Mouse (Mus musculus): ENCODE data around the gene Dpf1. TPM values are rescaled to one million over a fixed set of nuclear protein-coding genes. Genes with fewer than 3 reads are reported as not detected.
A peak's percentile ranks its signal among the peaks of the same experiment; 100 is the strongest.

Dpf1 gene
- polyA plus RNA-seq, 1 experiment from 2014 or later = 5.5 TPM

DNA sequence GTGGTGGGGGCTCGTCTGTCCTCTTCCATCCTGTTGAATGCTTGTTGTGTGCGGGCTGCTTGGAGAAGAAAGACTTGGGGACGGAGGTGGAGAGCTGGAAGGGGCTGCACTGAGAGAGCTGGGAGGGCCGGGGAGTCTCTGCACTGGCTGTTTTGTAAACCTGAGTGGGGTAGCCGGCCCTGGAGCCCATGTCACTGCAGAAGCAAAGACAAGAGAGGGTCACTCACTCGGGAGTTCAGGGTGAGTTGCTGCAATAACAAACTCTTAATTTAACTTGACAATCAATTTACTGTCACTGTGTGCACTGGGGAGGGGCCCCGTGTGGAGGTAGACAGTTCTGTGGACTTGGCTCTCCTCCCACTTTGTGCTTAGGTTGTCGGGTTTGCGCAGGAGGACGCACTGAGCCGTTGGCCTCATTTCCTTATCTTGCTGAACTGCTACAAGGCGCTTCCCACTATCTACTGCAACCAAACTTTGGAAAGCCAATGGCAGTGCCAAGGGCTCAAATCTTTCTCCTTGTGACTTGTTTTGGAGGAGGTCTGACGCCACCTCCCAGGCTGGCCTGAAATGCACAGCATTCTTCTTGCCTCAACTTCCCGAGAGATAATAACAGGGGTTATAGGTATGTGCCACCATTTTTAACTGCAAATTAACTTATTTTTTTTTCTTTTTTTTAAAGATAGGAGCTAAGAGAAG is 35.4 kb downstream of the Dpf1 start:
- Histone ChIP-seq H3K4me3 (ENCODE audit: low read length) (no peak overlapping the region), H3K9me3 (ENCODE audit: control insufficient read depth, low read length) (no peaks in the 10 kb centered on the region), H3K27me3 (ENCODE audit: control insufficient read depth, insufficient read depth, low read length) (peaks cover 14% of the 10 kb centered on the region; the same call in 1 of the 2 replicates), H3K9ac (ENCODE audit: low read depth, low read length) (no peak overlapping the region), H3K36me3 (ENCODE audit: control insufficient read depth, insufficient read depth, low read length) (no peaks in the 10 kb centered on the region; the same call in 1 of the 2 replicates), H3K27ac (ENCODE audit: low read depth, low read length) (no peak overlapping the region), H3K4me2 (replicated peaks; ENCODE audit: low read depth, low read length) (no peak overlapping the region), H3K4me1 (ENCODE audit: control insufficient read depth, insufficient read depth, low read length) (0 out of 2 replicates have a peak, but pooled peaks cover 3% of the 10 kb centered on the region)
- WGBS = 25% methylated on average over 14 of the region's 14 CpGs
- ATAC-seq (ENCODE audit: low FRiP score, low TSS enrichment) = peak; percentile 67

DNA sequence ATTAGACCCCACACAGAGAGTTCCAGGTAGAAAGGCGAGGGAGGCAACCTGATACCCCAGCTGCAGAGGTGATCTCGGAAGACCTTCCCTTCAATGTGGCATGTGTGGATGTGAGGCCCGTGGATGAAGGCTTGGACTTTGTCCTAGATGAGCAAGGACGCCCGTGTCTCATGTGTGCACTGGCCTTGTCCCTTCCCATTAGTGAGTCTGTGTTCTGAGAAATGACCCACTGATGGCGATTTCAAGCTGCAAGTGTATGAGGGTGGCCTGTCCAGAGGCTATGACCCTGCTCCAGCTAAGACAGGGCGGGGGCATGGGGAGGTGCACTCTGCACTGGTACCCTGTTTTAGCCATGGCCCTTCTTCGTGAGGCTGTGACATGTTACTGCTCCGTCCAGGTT is 36.5 kb downstream of the Dpf1 start:
- H3K4me1 ChIP-seq (ENCODE audit: control insufficient read depth, insufficient read depth, low read length) = 0 out of 2 replicates have a peak, but pooled peaks cover 3% of the 10 kb centered on the region
- H3K36me3 ChIP-seq (ENCODE audit: control insufficient read depth, insufficient read depth, low read length) = no peaks in the 10 kb centered on the region; the same call in 1 of the 2 replicates
- WGBS = 60% methylated on average over 9 of the region's 9 CpGs
- H3K9ac ChIP-seq (ENCODE audit: low read depth, low read length) = no peak overlapping the region
- no peaks in the 10 kb centered on the region for H3K9me3 ChIP-seq (ENCODE audit: control insufficient read depth, low read length)
- peaks cover 14% of the 10 kb centered on the region; the same call in 1 of the 2 replicates for H3K27me3 ChIP-seq (ENCODE audit: control insufficient read depth, insufficient read depth, low read length)
- no peak overlapping the region for H3K27ac ChIP-seq (ENCODE audit: low read depth, low read length)
- H3K4me2 ChIP-seq (replicated peaks; ENCODE audit: low read depth, low read length) = no peak overlapping the region
- no peak for ATAC-seq (ENCODE audit: low FRiP score, low TSS enrichment)
- H3K4me3 ChIP-seq (ENCODE audit: low read length) = no peak overlapping the region

DNA sequence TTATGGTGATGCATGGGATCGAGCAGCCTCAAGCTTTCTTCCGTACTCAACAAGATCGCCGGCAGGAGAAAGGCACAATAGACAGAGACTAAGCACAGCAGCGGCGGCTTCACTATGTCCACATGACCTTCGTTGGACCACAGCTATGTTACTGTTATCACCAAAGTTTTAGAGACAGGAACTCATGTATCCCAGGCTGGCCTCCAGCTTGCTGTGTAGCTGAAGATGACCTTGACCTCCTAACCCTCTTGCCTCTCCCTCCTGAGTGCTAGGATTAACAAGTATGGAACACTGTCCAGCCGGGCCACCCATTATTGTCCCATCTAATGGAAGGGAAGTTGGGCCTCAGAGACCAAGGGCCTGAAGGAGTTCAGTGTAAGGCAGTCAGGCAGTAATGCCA is 37.1 kb downstream of the Dpf1 start:
- Histone ChIP-seq H3K27me3 (ENCODE audit: control insufficient read depth, insufficient read depth, low read length) (peaks cover 14% of the 10 kb centered on the region; the same call in 1 of the 2 replicates), H3K9me3 (ENCODE audit: control insufficient read depth, low read length) (no peaks in the 10 kb centered on the region), H3K4me1 (ENCODE audit: control insufficient read depth, insufficient read depth, low read length) (0 out of 2 replicates have a peak, but pooled peaks cover 3% of the 10 kb centered on the region), H3K36me3 (ENCODE audit: control insufficient read depth, insufficient read depth, low read length) (no peaks in the 10 kb centered on the region; the same call in 1 of the 2 replicates), H3K27ac (ENCODE audit: low read depth, low read length) (no peak overlapping the region), H3K4me3 (ENCODE audit: low read length) (no peak overlapping the region), H3K9ac (ENCODE audit: low read depth, low read length) (no peak overlapping the region), H3K4me2 (replicated peaks; ENCODE audit: low read depth, low read length) (no peak overlapping the region)
- ATAC-seq (ENCODE audit: low FRiP score, low TSS enrichment) = no peak
- WGBS = 94% methylated on average over 8 of the region's 8 CpGs

DNA sequence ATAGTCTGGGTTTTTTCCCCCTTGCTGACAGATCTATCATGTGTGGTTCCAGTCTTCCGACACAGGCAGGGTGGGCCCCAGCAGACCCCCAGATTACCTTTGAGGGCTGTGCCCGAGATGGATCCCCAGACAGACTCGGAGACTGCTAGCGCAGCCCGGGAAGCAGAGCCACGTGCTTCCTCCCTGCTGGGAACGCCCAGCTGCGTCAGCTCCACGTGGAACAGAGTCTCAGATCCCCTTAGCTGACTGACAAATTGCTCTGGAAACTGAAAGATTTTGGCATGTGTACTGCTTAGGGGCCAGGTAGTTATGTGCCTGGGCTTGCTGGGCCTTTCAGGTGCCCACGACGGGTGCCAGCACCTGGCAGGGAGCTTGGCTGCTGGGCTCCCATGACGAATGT is 38.0 kb downstream of the Dpf1 start:
- H3K9me3 ChIP-seq (ENCODE audit: control insufficient read depth, low read length) = no peaks in the 10 kb centered on the region
- no peak for ATAC-seq (ENCODE audit: low FRiP score, low TSS enrichment)
- no peak overlapping the region for H3K9ac ChIP-seq (ENCODE audit: low read depth, low read length)
- H3K27me3 ChIP-seq (ENCODE audit: control insufficient read depth, insufficient read depth, low read length) = peaks cover 14% of the 10 kb centered on the region; the same call in 1 of the 2 replicates
- no peak overlapping the region for H3K4me3 ChIP-seq (ENCODE audit: low read length)
- 74% methylated on average over 12 of the region's 12 CpGs for WGBS
- H3K4me1 ChIP-seq (ENCODE audit: control insufficient read depth, insufficient read depth, low read length) = 0 out of 2 replicates have a peak, but pooled peaks cover 3% of the 10 kb centered on the region
- H3K36me3 ChIP-seq (ENCODE audit: control insufficient read depth, insufficient read depth, low read length) = no peaks in the 10 kb centered on the region; the same call in 1 of the 2 replicates
- H3K4me2 ChIP-seq (replicated peaks; ENCODE audit: low read depth, low read length) = no peak overlapping the region
- H3K27ac ChIP-seq (ENCODE audit: low read depth, low read length) = no peak overlapping the region

DNA sequence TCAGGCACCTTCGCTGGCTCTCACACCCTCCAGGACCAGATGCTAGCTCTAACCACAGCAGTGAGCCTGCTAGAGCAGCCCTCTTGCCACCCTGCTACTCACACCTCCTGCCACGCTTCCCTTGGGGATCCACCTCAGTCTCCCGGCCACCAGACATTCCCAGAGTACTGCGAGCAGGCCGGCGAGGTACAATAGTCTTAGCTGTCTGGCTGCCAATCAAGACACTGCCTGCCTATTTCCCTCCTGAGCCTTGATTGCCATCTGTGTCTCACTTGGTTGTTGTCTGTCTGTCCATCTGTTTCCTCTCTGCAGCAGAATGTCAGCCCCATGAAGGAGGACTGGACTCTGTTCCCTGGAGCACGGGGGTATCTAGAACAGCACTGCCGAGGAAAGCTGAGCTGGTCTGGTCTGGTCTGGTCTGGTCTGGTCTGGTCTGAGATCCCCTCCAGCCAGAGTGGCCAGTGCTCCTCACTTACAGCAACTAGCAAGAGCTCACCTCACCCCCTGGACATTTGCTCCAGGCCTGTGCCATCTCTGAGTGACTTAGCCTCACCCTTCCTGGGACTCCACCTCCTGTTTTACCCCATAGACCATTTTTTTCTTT is 38.8 kb downstream of the Dpf1 start:
- Histone ChIP-seq H3K27ac (ENCODE audit: low read depth, low read length) (no peak overlapping the region), H3K9ac (ENCODE audit: low read depth, low read length) (no peak overlapping the region), H3K4me1 (ENCODE audit: control insufficient read depth, insufficient read depth, low read length) (0 out of 2 replicates have a peak, but pooled peaks cover 3% of the 10 kb centered on the region), H3K27me3 (ENCODE audit: control insufficient read depth, insufficient read depth, low read length) (peaks cover 8% of the 10 kb centered on the region; the same call in 1 of the 2 replicates), H3K9me3 (ENCODE audit: control insufficient read depth, low read length) (no peaks in the 10 kb centered on the region), H3K4me2 (replicated peaks; ENCODE audit: low read depth, low read length) (no peak overlapping the region), H3K36me3 (ENCODE audit: control insufficient read depth, insufficient read depth, low read length) (peaks cover 5% of the 10 kb centered on the region; the same call in 1 of the 2 replicates), H3K4me3 (ENCODE audit: low read length) (no peak overlapping the region)
- no peak for ATAC-seq (ENCODE audit: low FRiP score, low TSS enrichment)
- WGBS = 74% methylated on average over 8 of the region's 8 CpGs

DNA sequence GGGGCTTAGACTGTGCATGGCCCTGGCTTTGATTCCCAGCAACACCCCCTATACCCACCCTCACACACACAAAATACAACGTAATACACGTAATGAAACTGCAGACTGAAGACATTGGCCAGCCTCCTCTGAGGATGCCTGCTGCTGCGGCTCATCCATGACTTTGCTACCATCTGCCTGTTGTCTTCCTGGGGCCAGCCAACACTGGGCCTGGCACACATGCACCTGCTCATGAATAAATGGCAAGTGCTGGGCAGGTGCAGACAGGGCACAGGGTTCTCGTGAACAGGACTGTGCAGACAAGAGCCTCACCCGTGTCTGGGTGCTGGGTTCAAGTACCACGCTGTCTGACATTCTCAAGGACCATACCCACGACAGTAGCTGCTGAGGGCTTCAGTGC is 40.0 kb downstream of the Dpf1 start:
- Histone ChIP-seq H3K9ac (ENCODE audit: low read depth, low read length) (no peak overlapping the region), H3K27ac (ENCODE audit: low read depth, low read length) (no peak overlapping the region), H3K36me3 (ENCODE audit: control insufficient read depth, insufficient read depth, low read length) (peaks cover 17% of the 10 kb centered on the region; the same call in 1 of the 2 replicates), H3K4me2 (replicated peaks; ENCODE audit: low read depth, low read length) (no peak overlapping the region), H3K4me3 (ENCODE audit: low read length) (no peak overlapping the region), H3K9me3 (ENCODE audit: control insufficient read depth, low read length) (no peaks in the 10 kb centered on the region), H3K27me3 (ENCODE audit: control insufficient read depth, insufficient read depth, low read length) (peaks cover 8% of the 10 kb centered on the region; the same call in 1 of the 2 replicates), H3K4me1 (ENCODE audit: control insufficient read depth, insufficient read depth, low read length) (0 out of 2 replicates have a peak, but pooled peaks cover 3% of the 10 kb centered on the region)
- WGBS = 93% methylated on average over 7 of the region's 7 CpGs
- no peak for ATAC-seq (ENCODE audit: low FRiP score, low TSS enrichment)

DNA sequence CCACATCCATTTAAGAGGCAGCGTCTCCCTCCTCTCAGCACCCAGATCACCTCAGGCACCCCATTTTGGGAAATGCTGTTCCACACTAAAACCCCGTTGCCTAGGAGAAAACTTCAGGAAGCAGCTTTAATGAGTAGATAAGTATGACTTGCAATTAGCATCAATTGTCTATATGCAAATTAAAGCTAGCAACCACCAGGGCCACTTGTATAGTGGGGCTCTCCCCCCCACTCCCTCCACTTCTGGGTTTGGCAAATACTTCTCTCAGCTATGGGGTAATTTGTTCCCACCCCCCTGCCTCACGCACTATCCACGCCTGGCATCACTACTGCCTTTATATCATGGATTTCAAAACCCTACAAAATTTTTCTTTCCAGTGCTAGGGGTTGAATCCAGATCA is 41.8 kb downstream of the Dpf1 start:
- H3K36me3 ChIP-seq (ENCODE audit: control insufficient read depth, insufficient read depth, low read length) = peaks cover 25% of the 10 kb centered on the region; the same call in 1 of the 2 replicates
- WGBS = 92% methylated on average over 4 of the region's 4 CpGs
- H3K27ac ChIP-seq (ENCODE audit: low read depth, low read length) = no peak overlapping the region
- no peaks in the 10 kb centered on the region for H3K9me3 ChIP-seq (ENCODE audit: control insufficient read depth, low read length)
- H3K9ac ChIP-seq (ENCODE audit: low read depth, low read length) = no peak overlapping the region
- no peak overlapping the region for H3K4me3 ChIP-seq (ENCODE audit: low read length)
- H3K27me3 ChIP-seq (ENCODE audit: control insufficient read depth, insufficient read depth, low read length) = peaks cover 4% of the 10 kb centered on the region; the same call in 1 of the 2 replicates
- no peak for ATAC-seq (ENCODE audit: low FRiP score, low TSS enrichment)
- H3K4me1 ChIP-seq (ENCODE audit: control insufficient read depth, insufficient read depth, low read length) = no peaks in the 10 kb centered on the region
- no peak overlapping the region for H3K4me2 ChIP-seq (replicated peaks; ENCODE audit: low read depth, low read length)

DNA sequence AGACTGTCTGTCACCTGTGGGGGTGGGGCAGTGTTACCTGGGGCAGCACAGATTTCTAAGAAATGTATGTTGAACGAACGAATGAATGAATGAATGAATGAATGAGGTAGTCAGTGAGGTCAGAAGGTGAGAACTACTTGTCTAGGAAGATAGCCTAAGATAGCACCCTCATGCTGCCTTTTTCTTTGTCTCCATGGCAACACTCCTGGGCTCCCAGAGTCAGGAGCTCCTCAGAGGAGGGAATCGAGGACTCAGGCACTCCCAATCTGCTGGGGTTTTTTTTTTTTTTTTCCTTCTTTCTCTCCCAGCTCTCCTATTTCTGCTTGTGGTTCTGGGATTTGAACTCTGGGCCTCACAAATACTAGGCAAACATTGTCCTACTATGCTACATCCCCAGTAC is 42.5 kb downstream of the Dpf1 start:
- Histone ChIP-seq H3K27me3 (ENCODE audit: control insufficient read depth, insufficient read depth, low read length) (peaks cover 4% of the 10 kb centered on the region; the same call in 1 of the 2 replicates), H3K36me3 (ENCODE audit: control insufficient read depth, insufficient read depth, low read length) (peaks cover 29% of the 10 kb centered on the region; the same call in 1 of the 2 replicates), H3K4me3 (ENCODE audit: low read length) (no peak overlapping the region), H3K9me3 (ENCODE audit: control insufficient read depth, low read length) (no peaks in the 10 kb centered on the region), H3K27ac (ENCODE audit: low read depth, low read length) (no peak overlapping the region), H3K4me2 (replicated peaks; ENCODE audit: low read depth, low read length) (no peak overlapping the region), H3K9ac (ENCODE audit: low read depth, low read length) (no peak overlapping the region), H3K4me1 (ENCODE audit: control insufficient read depth, insufficient read depth, low read length) (no peaks in the 10 kb centered on the region)
- no peak for ATAC-seq (ENCODE audit: low FRiP score, low TSS enrichment)
- WGBS = 75% methylated on average over 3 of the region's 3 CpGs

DNA sequence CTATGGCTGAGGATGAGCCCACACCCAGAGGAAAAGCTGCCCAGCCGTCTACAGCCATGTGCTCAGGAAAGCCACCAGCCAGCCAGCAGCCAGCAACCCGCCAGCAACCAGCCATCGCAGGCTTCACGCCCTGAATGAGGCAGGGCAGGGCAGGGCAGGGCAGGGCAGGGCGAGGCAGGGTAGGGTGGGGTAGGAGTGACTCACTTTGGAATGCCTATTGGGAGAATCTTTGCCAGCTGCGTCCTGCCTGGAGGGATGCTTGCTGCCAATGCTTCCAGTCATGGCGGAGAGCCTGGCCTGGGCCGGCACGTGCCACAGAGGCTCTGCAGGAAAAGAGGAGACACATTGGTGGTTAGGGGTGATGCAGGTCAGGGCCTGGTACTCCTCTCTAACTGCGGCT is 46.7 kb downstream of the Dpf1 start:
- H3K27ac ChIP-seq (ENCODE audit: low read depth, low read length) = no peak overlapping the region
- H3K9ac ChIP-seq (ENCODE audit: low read depth, low read length) = no peak overlapping the region
- H3K4me2 ChIP-seq (replicated peaks; ENCODE audit: low read depth, low read length) = no peak overlapping the region
- no peaks in the 10 kb centered on the region for H3K27me3 ChIP-seq (ENCODE audit: control insufficient read depth, insufficient read depth, low read length)
- H3K4me1 ChIP-seq (ENCODE audit: control insufficient read depth, insufficient read depth, low read length) = no peaks in the 10 kb centered on the region
- WGBS = 93% methylated on average over 10 of the region's 10 CpGs
- ATAC-seq (ENCODE audit: low FRiP score, low TSS enrichment) = no peak
- no peaks in the 10 kb centered on the region for H3K9me3 ChIP-seq (ENCODE audit: control insufficient read depth, low read length)
- peaks cover 37% of the 10 kb centered on the region; the same call in 1 of the 2 replicates for H3K36me3 ChIP-seq (ENCODE audit: control insufficient read depth, insufficient read depth, low read length)
- no peak overlapping the region for H3K4me3 ChIP-seq (ENCODE audit: low read length)
